Mouse (Mus musculus): ENCODE results near the gene Ociad1.

DNA sequence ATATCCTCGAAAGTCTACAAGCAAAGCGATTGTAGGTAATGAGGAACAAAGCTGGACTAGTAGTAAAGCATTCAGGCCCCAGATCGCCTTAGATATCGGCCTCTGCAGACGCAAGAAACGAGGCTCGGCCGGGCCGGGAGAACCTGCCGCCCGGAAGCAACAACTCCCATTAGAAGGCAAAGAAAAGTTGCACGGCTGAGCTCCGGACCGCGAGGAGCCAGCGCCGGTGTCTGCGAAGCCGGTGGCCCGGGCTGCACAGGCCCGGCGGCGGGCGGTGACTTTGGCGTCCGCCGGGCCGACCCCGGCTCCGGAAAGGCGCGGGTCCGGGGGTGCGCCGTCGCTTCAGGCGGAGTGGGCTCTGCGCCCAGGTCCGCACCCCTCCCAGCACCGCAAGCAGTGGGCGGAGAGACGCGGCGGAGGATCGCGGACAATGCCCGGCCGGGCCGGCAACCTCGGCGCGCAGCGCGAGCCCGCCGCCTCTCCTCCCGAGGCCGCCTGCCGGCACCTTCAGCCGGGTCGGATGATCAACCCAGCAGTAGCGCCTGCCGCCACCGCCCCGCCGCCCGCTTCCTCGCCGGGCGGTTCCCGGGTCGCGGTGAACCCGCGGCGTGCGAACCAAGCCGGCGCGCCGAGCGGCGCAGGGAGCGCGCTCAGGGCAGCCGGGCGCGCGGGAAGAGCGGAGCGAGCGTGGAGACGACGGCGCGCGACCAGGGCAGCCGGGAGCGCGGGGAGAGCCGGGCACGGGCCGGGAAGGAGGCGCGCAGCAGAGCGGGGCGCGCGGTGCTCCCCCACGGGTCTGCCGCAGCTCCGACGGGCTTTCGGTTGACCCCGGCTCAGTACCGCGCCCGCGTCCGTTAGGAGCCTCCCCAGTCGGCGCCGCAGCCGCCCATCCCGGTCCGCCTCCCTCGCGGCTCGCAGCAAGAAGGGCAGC lies 37.0 kb upstream of the Ociad1 start:
- no peak for TF ChIP-seq POLR2A (IDR thresholded peaks at IDR 0.05; ENCODE audit: low read depth, low read length)
- TF ChIP-seq CTCF (conservative IDR thresholded peaks at IDR 0.05; ENCODE audit: insufficient read depth, insufficient read length, low read depth, low read length) = no peak

Measured in kidney, adult 2 months (tissue).